Mouse (Mus musculus): ENCODE measurements around the gene Card6. TPM values are rescaled to one million over a fixed set of nuclear protein-coding genes. Genes with fewer than 3 reads are reported as not detected.

The Card6 gene
- total and polyA plus RNA-seq, 3 experiments: 1.3 to 3.9 (median 1.6) TPM

- H3K4me1 ChIP-seq (ENCODE audit: control insufficient read depth in 1 of 2, insufficient read depth in 2 of 2): peaks cover 8 to 28% of the 10 kb centered on the region in 2 experiments
- no peaks in the 10 kb centered on the region for H3K27me3 ChIP-seq (replicated peaks)
- in situ Hi-C loops (cut with MboI; ENCODE audit: low pct_ligation_motif_present, low pct_unique_long_range_greater_than_20kb, low sequenced_read_pairs): no loop called here
- peak overlapping the region; percentile 34; the same call in 1 of the 2 replicates for H3K27ac ChIP-seq (ENCODE audit: insufficient read depth, low read depth)
- H3K4me2 ChIP-seq (ENCODE audit: insufficient read depth, low read depth, poor library complexity, severe bottlenecking): peak overlapping the region; percentile 63
- H3K36me3 ChIP-seq (replicated peaks in 1 of 2; ENCODE audit: control insufficient read depth in 1 of 2, insufficient read depth in 1 of 2, low read length in 1 of 2): peaks cover 2 to 20% of the 10 kb centered on the region in 2 experiments
- peak overlapping the region; percentile 85 for H3K9ac ChIP-seq (ENCODE audit: insufficient read depth, low read depth)
- dilution Hi-C loops (cut with MboI; ENCODE audit: extremely low pct_ligation_motif_present, extremely low pct_unique_long_range_greater_than_20kb, low sequenced_read_pairs): no loop called here
- TF ChIP-seq ELF1 (IDR thresholded peaks at IDR 0.05; ENCODE audit: low read depth, low read length) (peak; percentile 71), MXI1 (IDR thresholded peaks at IDR 0.05; ENCODE audit: low read depth, low read length) (no peak), SIN3A (IDR thresholded peaks at IDR 0.05; ENCODE audit: low read length) (peak; percentile 23; the same call in 1 of the 2 replicates), HCFC1 (IDR thresholded peaks at IDR 0.05; ENCODE audit: low read depth, low read length) (0 out of 2 replicates have a peak, but pooled peaks have one; percentile 7), PAX5 (IDR thresholded peaks at IDR 0.05; ENCODE audit: low read length) (no peak)
- DNase-seq (ENCODE audit: extremely low read depth): no peak
- peak overlapping the region; percentile 89 to 93 (median 89) for H3K4me3 ChIP-seq (replicated peaks in 1 of 3; ENCODE audit: low read depth in 2 of 3, low read length in 2 of 3, poor library complexity in 1 of 3)
- H3K9me3 ChIP-seq (replicated peaks; ENCODE audit: low read length): no peaks in the 10 kb centered on the region
- peaks cover 36% of the 10 kb centered on the region for H3K79me2 ChIP-seq (replicated peaks; ENCODE audit: control insufficient read depth, extremely low read depth, insufficient read depth, poor library complexity, severe bottlenecking)
Measured at GRCm38 (mm10) chr15:5144021-5144778, 35.9 kb upstream of the Card6 start.

GRCm38 (mm10) chr15:5143361-5144020 is 35.2 kb upstream of the Card6 start, which contains the start of gene Prkaa1:
TSS of gene Prkaa1 (plus strand) at chr15:5143861.
- H3K9ac ChIP-seq (ENCODE audit: insufficient read depth, low read depth): peak within 1 kb of the TSS; percentile 85
- in situ Hi-C loops (cut with MboI; ENCODE audit: low pct_ligation_motif_present, low pct_unique_long_range_greater_than_20kb, low sequenced_read_pairs) (no loop called here), dilution Hi-C loops (cut with MboI; ENCODE audit: extremely low pct_ligation_motif_present, extremely low pct_unique_long_range_greater_than_20kb, low sequenced_read_pairs) (no loop called here)
- no peaks in the 10 kb centered on the region for H3K27me3 ChIP-seq (replicated peaks)
- DNase-seq (ENCODE audit: extremely low read depth): peak; percentile 51
- peaks cover 8 to 28% of the 10 kb centered on the region in 2 experiments for H3K4me1 ChIP-seq (ENCODE audit: control insufficient read depth in 1 of 2, insufficient read depth in 2 of 2)
- H3K9me3 ChIP-seq (replicated peaks; ENCODE audit: low read length): no peaks in the 10 kb centered on the region
- H3K27ac ChIP-seq (ENCODE audit: insufficient read depth, low read depth): peak within 1 kb of the TSS; percentile 34; the same call in 1 of the 2 replicates
- peak within 1 kb of the TSS; percentile 89 to 93 (median 89) for H3K4me3 ChIP-seq (replicated peaks in 1 of 3; ENCODE audit: low read depth in 2 of 3, low read length in 2 of 3, poor library complexity in 1 of 3)
- H3K36me3 ChIP-seq (replicated peaks in 1 of 2; ENCODE audit: control insufficient read depth in 1 of 2, insufficient read depth in 1 of 2, low read length in 1 of 2): peaks cover 2 to 20% of the 10 kb centered on the region in 2 experiments
- peaks cover 33% of the 10 kb centered on the region for H3K79me2 ChIP-seq (replicated peaks; ENCODE audit: control insufficient read depth, extremely low read depth, insufficient read depth, poor library complexity, severe bottlenecking)
- TF ChIP-seq SIN3A (IDR thresholded peaks at IDR 0.05; ENCODE audit: low read length) (no peak), TBP (conservative IDR thresholded peaks at IDR 0.05; ENCODE audit: low read depth, low read length) (0 out of 2 replicates have a peak, but pooled peaks have one; percentile 23), UBTF (IDR thresholded peaks at IDR 0.05; ENCODE audit: low read depth, low read length) (peak; percentile 57; the same call in 1 of the 2 replicates), NRF1 (IDR thresholded peaks at IDR 0.05; ENCODE audit: low read depth, low read length) (peak; percentile 76), EP300 (IDR thresholded peaks at IDR 0.05; ENCODE audit: low read length) (no peak), CTCF (conservative IDR thresholded peaks at IDR 0.05 in 1 of 2, IDR thresholded peaks at IDR 0.05 in 1 of 2; ENCODE audit: low read depth in 2 of 2, low read length in 2 of 2) (peak in 1 of 2 experiments; percentile 44; a peak in 2 of 4 replicates), PAX5 (IDR thresholded peaks at IDR 0.05; ENCODE audit: low read length) (no peak), POLR2A (IDR thresholded peaks at IDR 0.05; ENCODE audit: low read depth, low read length) (peak; percentile 79), HCFC1 (IDR thresholded peaks at IDR 0.05; ENCODE audit: low read depth, low read length) (0 out of 2 replicates have a peak, but pooled peaks have one; percentile 24), NELFE (IDR thresholded peaks at IDR 0.05; ENCODE audit: low read depth, low read length) (peak; percentile 69), BHLHE40 (IDR thresholded peaks at IDR 0.05; ENCODE audit: low read depth, low read length) (no peak), TCF12 (IDR thresholded peaks at IDR 0.05; ENCODE audit: low read depth, low read length) (peak; percentile 81), MAZ (IDR thresholded peaks at IDR 0.05; ENCODE audit: low read depth, low read length) (no peak)
- H3K4me2 ChIP-seq (ENCODE audit: insufficient read depth, low read depth, poor library complexity, severe bottlenecking): peak within 1 kb of the TSS; percentile 63
